Mouse (Mus musculus) adrenal gland, adult 8-10 months (tissue): Measurements from ENCODE around the gene Cdc42bpg. TPM values are rescaled to one million over a fixed set of nuclear protein-coding genes. Genes with fewer than 3 reads are reported as not detected.
A peak's percentile ranks its signal among the peaks of the same experiment; 100 is the strongest.

Experiments
- DNase-seq: peaks from one replicate; pipeline ENCODE4 v3.0.0; 2022
- total RNA-seq, 4 experiments: library from RNA; stranded (reverse); gene quantifications; 2 replicates each; pipeline ENCODE4 v1.2.4; 2022

Gene Cdc42bpg
- total RNA-seq = 10 to 100 TPM; 24.4 to 45.7 (median 38.4) TPM

DNA sequence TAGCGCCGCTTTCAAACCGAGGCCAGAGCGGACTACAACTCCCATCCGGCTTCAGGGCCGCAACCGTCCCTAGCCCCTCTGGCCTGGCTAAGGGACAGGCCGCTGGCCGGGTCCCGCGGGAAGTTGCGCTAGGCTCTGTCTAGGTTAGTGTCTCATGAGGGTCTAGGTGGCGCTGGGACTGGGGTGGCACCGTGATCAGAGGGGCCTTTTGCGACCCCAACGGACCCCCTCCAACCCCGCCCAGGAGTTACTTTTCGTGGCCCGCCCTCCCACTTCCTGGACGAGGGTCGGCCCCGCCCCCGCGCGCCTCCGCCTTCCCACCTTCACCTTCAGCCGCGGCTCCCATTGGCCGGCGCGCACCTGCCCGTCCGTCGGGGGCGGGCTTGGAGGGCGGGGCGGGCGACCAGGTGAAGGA lies at the start of gene Cdc42bpg:
TSS of gene Cdc42bpg (plus strand) at position 320 of the 415 bp plus-strand sequence.
- peak; percentile 83 for DNase-seq

DNA sequence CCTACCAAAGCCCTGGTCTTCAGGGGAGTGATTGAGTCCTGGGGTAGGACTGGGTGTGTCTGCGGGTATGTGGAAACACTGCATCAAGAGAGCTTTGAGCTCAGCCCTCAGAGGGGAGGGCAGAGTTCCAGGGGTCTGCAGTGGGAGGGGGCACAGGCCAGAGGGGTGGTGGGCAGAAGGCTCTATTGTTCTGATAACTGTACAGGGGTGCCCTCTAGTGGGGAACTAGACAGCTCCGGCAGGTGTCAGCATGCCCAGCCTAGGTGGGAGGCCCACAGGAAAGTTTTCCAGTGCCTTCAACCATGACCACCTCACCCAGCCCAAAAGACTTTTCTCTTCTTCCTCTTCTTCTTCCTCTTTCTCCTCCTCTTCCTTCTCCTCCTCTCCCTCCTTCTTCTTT lies 45.8 kb upstream of the Cdc42bpg start:
- no peak for DNase-seq

GRCm38 (mm10) chr19:6260946-6261345 lies 45.3 kb upstream of the Cdc42bpg start:
- no peak for DNase-seq

DNA sequence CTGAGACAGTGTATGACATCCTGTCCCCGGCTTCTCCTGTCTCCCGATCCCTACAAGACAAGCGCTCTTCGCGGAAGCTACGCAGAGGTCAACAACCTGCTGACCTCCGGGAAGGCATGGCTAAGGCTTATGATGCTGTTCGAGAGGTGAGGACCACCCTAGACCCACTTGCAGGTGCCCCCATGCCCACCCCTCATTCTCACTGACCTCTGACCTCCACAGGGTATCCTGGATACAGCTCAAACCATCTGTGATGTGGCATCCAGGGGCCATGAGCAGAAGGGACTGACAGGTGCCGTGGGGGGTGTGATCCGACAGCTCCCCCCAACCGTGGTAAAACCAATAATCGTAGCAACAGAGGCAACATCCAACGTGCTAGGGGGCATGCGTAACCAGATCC lies 44.9 kb upstream of the Cdc42bpg start:
- DNase-seq = no peak

GRCm38 (mm10) chr19:6262222-6262621 lies 44.0 kb upstream of the Cdc42bpg start:
- no peak for DNase-seq

DNA sequence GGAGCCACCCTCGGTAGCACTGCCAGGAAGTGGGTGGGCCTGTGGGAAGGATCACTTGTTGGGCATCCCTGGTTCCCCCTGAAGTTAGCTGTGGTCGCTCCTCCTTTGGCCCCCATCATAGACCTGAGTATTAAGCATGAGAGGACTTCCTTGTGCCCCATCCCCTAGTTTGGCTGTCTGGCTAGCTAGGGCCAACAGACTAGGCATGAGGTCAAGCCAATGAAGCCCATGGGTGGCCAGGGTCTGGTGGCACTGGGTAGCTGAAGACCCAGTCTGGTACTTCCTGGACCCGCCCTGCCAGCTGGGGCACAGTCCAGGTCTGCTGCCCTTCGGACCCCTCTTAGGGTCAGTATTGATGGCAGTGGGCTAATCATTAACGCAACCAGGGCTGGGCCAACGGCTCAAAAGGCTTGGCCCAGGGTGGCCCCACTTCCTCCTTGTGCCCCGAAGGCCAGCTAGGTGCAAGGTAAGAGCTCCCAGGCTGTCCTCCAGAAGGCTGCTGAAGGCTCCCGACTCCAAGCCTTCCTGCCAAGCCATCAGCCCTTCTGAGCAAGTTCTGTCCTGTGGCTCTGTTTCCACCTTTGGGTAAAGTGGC lies 43.3 kb upstream of the Cdc42bpg start:
- DNase-seq = no peak

- DNase-seq = no peak
Measured at GRCm38 (mm10) chr19:6264200-6264599, 42.1 kb upstream of the Cdc42bpg start.

GRCm38 (mm10) chr19:6264945-6265344 lies 41.3 kb upstream of the Cdc42bpg start:
- no peak for DNase-seq

- DNase-seq = no peak
Measured at GRCm38 (mm10) chr19:6265727-6266182, 40.5 kb upstream of the Cdc42bpg start.

- DNase-seq = no peak
Measured at GRCm38 (mm10) chr19:6267306-6268169, 38.7 kb upstream of the Cdc42bpg start.

- DNase-seq = peak; percentile 75
Measured at GRCm38 (mm10) chr19:6268170-6268528, 38.1 kb upstream of the Cdc42bpg start.

DNA sequence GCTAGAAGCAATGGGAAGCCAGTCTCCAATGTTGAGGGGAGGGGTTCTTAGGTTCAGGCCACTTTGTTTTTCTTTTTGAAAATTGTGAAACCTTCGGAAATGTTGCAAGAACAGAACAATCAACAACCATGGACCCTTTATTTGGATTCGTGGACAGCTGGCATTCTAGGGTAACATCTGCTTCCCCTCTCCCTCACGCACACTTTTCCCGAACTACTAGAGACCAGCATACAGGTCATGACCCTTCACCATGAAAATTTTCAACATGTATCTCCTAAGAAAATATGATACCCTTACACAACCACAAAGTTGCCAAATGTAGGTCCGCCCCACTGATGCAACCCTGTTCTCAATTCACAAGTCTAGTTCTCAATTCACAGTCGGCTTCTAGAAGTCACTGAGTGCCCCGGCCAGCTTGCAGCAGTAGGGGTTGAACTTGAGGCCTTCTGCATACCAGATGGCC lies 37.6 kb upstream of the Cdc42bpg start:
- no peak for DNase-seq

- peak; percentile 79 for DNase-seq
Measured at GRCm38 (mm10) chr19:6269798-6270475, 36.3 kb upstream of the Cdc42bpg start.

DNA sequence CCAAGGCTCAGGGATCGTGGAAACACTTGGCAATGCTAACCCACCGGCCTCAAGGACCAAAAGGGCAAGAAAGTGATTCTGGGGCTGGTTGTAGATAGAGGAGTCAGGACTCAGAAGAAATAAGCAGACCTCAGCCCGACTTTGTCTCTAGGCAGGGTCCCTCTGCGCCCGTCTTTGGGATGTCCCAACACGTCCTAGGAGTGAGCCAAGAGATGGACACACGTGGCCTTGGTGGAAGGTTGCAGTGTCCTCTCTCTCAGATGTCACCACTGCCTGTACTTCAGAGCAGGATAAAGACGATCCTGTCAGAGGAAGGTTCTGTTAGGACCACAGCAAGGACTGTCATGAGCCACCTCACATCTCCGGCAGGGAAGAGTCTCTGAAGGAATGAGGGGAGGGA lies 35.6 kb upstream of the Cdc42bpg start:
- DNase-seq = peak; percentile 61

GRCm38 (mm10) chr19:6271206-6271605 lies 35.0 kb upstream of the Cdc42bpg start:
- DNase-seq = no peak

DNA sequence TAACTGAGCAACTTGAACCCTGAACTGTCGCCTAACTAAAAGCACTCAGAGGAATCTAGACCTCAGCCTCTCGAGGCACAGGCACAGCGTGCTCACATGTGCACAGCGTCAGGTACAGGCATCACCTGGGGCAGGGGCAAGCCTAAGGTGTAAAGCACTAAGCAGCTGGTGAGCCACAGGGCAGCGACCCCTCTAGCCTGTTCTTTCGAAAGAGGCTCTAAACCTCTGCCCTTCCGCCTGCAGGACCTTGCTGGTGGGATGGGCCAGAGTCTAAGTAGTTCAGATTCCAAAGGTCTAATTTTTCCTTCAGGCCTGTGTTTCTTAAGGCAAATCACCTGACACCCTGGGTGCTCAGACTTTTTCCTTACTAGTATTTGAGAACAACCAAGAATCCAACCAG lies 34.2 kb upstream of the Cdc42bpg start:
- DNase-seq = no peak

DNA sequence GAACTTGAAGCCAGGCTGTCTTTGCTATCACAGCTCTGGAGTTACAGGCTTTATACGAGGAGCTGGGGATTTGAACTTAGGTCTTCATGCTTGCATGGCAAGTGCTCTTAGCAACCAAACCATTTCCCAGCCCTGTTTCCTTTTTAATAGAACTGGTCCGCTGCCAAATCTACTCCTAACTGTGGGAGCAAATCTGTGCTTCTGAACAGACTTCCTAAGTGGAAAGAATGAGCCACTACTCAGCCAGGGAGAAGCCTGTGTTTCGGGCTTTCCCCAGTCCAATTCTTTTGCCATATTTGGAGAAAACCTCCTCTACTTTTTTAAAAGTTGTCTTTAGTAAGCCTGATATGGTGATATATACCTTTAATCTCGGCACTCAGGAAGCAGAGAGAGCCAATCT lies 33.5 kb upstream of the Cdc42bpg start:
- no peak for DNase-seq

DNA sequence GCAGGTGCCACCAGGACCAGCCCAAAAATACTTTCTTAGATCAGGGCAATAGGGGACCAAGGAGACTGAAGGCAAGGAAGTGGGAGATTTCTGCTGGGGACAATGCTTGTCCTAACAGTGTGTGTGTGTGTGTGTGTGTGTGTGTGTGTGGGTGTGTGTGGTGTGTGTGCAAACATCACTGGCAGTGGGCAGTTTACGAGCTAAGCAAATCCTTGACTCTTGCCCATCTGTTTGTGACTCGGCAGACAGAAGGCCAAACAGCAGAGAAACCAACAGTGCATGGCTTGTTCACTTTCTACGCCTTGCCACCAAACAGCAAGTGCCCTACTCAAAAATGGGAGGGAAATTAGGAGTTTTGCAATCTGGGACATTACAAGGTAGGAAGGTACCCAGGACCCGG lies 32.7 kb upstream of the Cdc42bpg start:
- DNase-seq = no peak

DNA sequence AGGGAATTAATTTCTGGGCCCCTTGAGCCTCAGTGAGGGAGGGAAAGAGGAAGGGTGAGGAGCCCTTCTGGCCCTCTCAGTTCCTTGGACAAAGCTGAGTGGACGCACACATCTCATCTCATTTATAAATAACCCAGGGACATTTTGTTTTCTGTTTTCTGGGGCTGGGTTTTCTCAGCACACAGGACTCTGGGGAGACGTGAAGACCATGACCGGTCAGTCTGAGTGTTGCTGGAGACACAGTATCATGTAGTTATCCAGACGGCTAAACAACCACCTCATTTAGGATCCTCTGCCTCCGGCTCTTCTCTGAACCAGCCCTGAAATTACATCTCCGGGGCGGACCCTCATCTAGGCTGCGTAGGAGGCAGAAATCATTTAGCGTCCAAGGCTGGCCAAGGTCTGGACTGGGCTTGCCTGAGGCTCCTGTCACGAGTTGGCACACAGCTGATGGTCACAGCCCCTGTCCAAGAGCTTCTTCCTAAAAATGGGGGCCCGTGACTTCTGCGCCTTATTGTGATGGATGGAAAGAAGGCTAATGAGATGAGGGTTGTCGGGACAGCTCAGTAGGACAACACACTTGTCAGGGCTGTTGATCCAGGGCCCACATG lies 32.2 kb upstream of the Cdc42bpg start:
- DNase-seq = no peak

- no peak for DNase-seq
Measured at GRCm38 (mm10) chr19:6275740-6276389, 30.4 kb upstream of the Cdc42bpg start.

DNA sequence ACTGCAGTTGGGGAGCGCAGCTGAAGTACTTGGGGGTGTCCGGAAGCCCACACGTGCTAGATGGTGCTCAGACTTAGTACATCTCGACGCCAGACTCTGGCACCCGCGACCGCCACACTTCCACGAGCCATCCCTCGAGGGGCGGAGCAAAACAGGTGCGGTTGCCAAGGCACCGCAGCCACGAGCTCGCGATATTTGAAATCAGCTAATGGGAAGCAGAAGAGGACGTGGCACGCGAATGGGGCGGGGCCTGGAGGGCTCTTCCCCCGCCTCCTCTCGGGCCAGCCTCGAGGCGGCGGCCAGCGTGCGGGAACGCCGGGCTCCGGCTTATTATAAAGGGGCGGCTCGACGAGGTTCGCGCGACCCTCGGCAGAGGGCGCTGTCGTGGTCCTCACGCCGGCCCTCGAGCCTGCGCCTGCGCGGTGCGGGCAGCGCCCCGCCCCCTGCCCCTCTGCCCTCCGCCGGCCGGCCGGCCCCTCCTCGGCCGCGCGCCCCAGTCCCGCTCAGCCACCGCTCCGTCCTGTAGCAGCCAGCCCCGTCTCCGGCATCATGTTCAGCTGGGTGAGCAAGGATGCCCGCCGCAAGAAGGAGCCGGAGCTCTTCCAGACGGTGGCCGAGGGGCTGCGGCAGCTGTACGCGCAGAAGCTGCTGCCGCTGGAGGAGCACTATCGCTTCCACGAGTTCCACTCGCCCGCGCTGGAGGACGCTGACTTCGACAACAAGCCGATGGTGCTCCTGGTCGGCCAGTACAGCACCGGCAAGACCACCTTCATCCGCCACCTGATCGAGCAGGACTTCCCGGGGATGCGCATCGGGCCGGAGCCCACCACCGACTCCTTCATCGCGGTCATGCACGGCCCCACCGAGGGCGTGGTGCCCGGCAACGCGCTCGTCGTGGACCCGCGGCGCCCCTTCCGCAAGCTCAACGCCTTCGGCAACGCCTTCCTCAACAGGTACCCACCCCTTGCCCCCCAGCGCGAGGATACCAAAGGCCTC lies 29.5 kb upstream of the Cdc42bpg start, which contains the start of gene Ehd1:
TSS of gene Ehd1 (plus strand) at position 300 of the 996 bp plus-strand sequence.
- peak; percentile 98 for DNase-seq
